ENCODE assay signal across 16 mouse cellular contexts in the genomic region with DNA sequence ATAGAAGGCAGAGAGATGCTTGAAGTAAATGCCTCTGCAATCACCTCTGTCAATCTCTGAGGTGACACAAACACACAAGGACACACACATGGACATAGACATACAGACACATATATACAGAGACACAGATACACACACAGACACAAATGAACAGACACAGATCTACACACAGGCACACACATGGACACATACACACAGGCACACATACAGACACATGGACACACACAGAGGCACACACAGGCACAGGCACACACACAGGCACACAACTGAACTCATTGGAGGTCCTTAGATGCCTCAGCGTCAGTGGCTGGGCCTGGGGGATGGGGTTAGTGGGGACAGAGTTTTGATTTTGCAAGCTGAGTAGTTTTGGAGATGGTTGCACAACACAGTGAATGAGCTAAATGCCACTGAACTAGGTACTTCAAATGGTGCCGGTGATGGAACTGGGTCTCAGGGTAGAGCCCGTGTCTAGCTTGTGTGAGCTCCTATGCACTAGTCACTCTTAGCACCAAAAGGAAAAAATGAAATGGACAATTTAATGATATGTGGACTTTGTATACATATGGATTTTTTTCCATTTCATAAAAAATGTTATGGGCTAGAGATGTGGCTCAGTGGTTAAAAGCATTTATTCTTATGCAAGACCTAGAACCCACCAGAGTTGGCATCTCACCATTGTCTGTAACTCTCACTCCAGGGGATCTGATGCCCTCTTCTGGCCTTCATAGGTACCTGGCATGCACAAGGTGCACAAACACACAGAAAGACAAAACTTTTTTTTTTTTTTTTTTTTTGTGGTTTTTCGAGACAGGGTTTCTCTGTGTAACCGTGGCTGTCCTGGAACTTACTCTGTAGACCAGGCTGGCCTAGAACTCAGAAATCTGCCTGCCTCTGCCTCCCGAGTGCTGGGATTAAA. TPM values are rescaled to one million over a fixed set of nuclear protein-coding genes. Genes with fewer than 3 reads are reported as not detected.
DNase-seq lines count a peak whose midpoint lies in the region; ATAC-seq and TF ChIP-seq lines count a peak whose summit lies in the region.
"Had no signal": no experiment of that assay in that cellular context is flagged by ENCODE, and none has a peak within 500 bp of the region (broad histone marks: within the 10 kb centered on the region; RNA-seq: fewer than 3 reads in every experiment).

No protein-coding gene starts in this region.

- ATAC-seq in megakaryocyte progenitor cell, adult 5-6 weeks (replicated peaks; ENCODE audit: poor library complexity): 0 out of 2 replicates have a peak, but pooled peaks have one; percentile 12
- ATAC-seq: intestine, embryonic 16.5 days had no signal

- peaks cover 11% of the 10 kb centered on the region for H3K4me1 ChIP-seq in embryonic fibroblast, embryonic 13.5 days (ENCODE audit: control insufficient read depth, insufficient read depth, low read length)
- peaks cover 24% of the 10 kb centered on the region for H3K4me1 ChIP-seq in midbrain, embryonic 10.5 days

- no peaks in the 10 kb centered on the region for H3K27me3 ChIP-seq in midbrain, embryonic 10.5 days (ENCODE audit: low read depth, poor library complexity, severe bottlenecking)
- H3K27me3 ChIP-seq: embryonic facial prominence, embryonic 12.5 days; hindbrain, embryonic 13.5 days; neural tube, embryonic 13.5 days had no signal

- 0 out of 2 replicates have a peak, but pooled peaks have one; percentile 10 for TF ChIP-seq POLR2A in embryonic fibroblast, embryonic 13.5 days (IDR thresholded peaks at IDR 0.05; ENCODE audit: low read depth, low read length)

- WGBS in midbrain, embryonic 10.5 days: 94% methylated on average over 6 of the region's 6 CpGs

- H3K9me3 ChIP-seq in midbrain, embryonic 10.5 days (replicated peaks): no peaks in the 10 kb centered on the region
- H3K9me3 ChIP-seq: embryonic facial prominence, embryonic 12.5 days; hindbrain, embryonic 13.5 days; neural tube, embryonic 13.5 days had no signal

- no peak overlapping the region for H3K27ac ChIP-seq in layer of hippocampus, adult 2 months
- H3K27ac ChIP-seq in embryonic fibroblast, embryonic 13.5 days (ENCODE audit: insufficient read depth, low read length): no peak overlapping the region
- H3K27ac ChIP-seq in midbrain, embryonic 10.5 days (replicated peaks): no peak overlapping the region
- H3K27ac ChIP-seq: embryonic facial prominence, embryonic 12.5 days; hindbrain, embryonic 13.5 days; neural tube, embryonic 13.5 days had no signal

- DNase-seq in adrenal gland, adult 2 months: peak; percentile 35
- no peak for DNase-seq in adrenal gland, adult 18-20 months (ENCODE audit: low spot score in 2 of 2)
- no peak for DNase-seq in layer of hippocampus, adult 2 months (ENCODE audit: low spot score in 2 of 2)
- no peak for DNase-seq in layer of hippocampus, adult 11-12 months (ENCODE audit: low spot score)
- no peak for DNase-seq in midbrain, embryonic 10.5 days (ENCODE audit: low spot score)
- no peak for DNase-seq in kidney, adult 8-10 months
- DNase-seq: cerebellum, adult 11-12 months; gastrocnemius, postnatal 14 days; kidney, postnatal 4 days; right cerebral cortex, postnatal 4 days had no signal

- peaks cover 14% of the 10 kb centered on the region for H3K36me3 ChIP-seq in midbrain, embryonic 10.5 days
- H3K36me3 ChIP-seq: hindbrain, embryonic 13.5 days; neural tube, embryonic 13.5 days had no signal

- H3K4me3 ChIP-seq in layer of hippocampus, adult 2 months: no peak overlapping the region
- no peak overlapping the region for H3K4me3 ChIP-seq in embryonic fibroblast, embryonic 13.5 days (ENCODE audit: insufficient read depth, low read length)
- H3K4me3 ChIP-seq in midbrain, embryonic 10.5 days: no peak overlapping the region
- H3K4me3 ChIP-seq: embryonic facial prominence, embryonic 12.5 days; hindbrain, embryonic 13.5 days; neural tube, embryonic 13.5 days had no signal

- TF ChIP-seq CTCF in layer of hippocampus, adult 2 months (conservative IDR thresholded peaks at IDR 0.05): 0 out of 2 replicates have a peak, but pooled peaks have one; percentile 14
- no peak for TF ChIP-seq CTCF in embryonic fibroblast, embryonic 13.5 days (IDR thresholded peaks at IDR 0.05; ENCODE audit: borderline replicate concordance, insufficient read depth, low read length)

RNA-seq across cellular contexts. Expression of a gene that starts 4.2 kb away (rescaled TPM):
- total RNA-seq in adrenal gland, adult 2 months (2021): 1 to 10 TPM; 1.9 to 3.7 TPM
- polyA plus RNA-seq in adrenal gland, adult 2 months (2012; rRNA removed): 1.4 and 1.5 TPM in 2 replicates
- 1 to 10 TPM in 1 of 2 experiments, under 1 TPM in 1; 0.56 to 1.1 TPM for total RNA-seq in adrenal gland, adult 18-20 months (2021)
- total RNA-seq in layer of hippocampus, adult 2 months (2021): 1 to 10 TPM; 2.2 to 2.9 TPM
- polyA plus RNA-seq in embryonic fibroblast, embryonic 13.5 days (2011; ENCODE audit: insufficient read length, low read depth, missing spikeins): 14.2 and 21.2 TPM in 2 replicates
- total RNA-seq in megakaryocyte progenitor cell, adult 5-6 weeks (2015): 43.2 and 50.1 TPM in 2 replicates
- 128 and 151 TPM in 2 replicates for total RNA-seq in megakaryocyte progenitor cell, adult 5-6 weeks (2017)
- polyA plus RNA-seq in midbrain, embryonic 10.5 days (2016; fragmentation: Nextera tagmentation; extraction: Ambion mirVana): 146 and 175 TPM in 2 replicates

RNA-seq across cellular contexts. Expression of a gene that starts 34.2 kb away (rescaled TPM):
- 10 to 100 TPM; 28.4 to 56.2 TPM for total RNA-seq in adrenal gland, adult 2 months (2021)
- polyA plus RNA-seq in adrenal gland, adult 2 months (2012; rRNA removed): 67.8 and 76.1 TPM in 2 replicates
- total RNA-seq in adrenal gland, adult 18-20 months (2021): 10 to 100 TPM; 31.1 to 31.3 TPM
- 1 to 10 TPM; 7.0 to 8.4 TPM for total RNA-seq in layer of hippocampus, adult 2 months (2021)
- 59.7 and 75.7 TPM in 2 replicates for polyA plus RNA-seq in embryonic fibroblast, embryonic 13.5 days (2011; ENCODE audit: insufficient read length, low read depth, missing spikeins)
- total RNA-seq in megakaryocyte progenitor cell, adult 5-6 weeks (2015): 0.72 and 1.2 TPM in 2 replicates
- 0.71 and 1.2 TPM in 2 replicates for total RNA-seq in megakaryocyte progenitor cell, adult 5-6 weeks (2017)
- 8.6 and 9.5 TPM in 2 replicates for polyA plus RNA-seq in midbrain, embryonic 10.5 days (2016; fragmentation: Nextera tagmentation; extraction: Ambion mirVana)

RNA-seq across cellular contexts. Expression of a gene that starts 41.1 kb away (rescaled TPM):
- 100 to 1,000 TPM in 1 of 2 experiments, 10 to 100 TPM in 1; 61.6 to 210 TPM for total RNA-seq in adrenal gland, adult 2 months (2021)
- 79.5 and 143 TPM in 2 replicates for polyA plus RNA-seq in adrenal gland, adult 2 months (2012; rRNA removed)
- total RNA-seq in adrenal gland, adult 18-20 months (2021): 100 to 1,000 TPM; 135 to 173 TPM
- 10 to 100 TPM; 12.0 to 16.2 TPM for total RNA-seq in layer of hippocampus, adult 2 months (2021)
- polyA plus RNA-seq in embryonic fibroblast, embryonic 13.5 days (2011; ENCODE audit: insufficient read length, low read depth, missing spikeins): 54.6 and 74.3 TPM in 2 replicates
- total RNA-seq in megakaryocyte progenitor cell, adult 5-6 weeks (2015): 6.5 and 8.5 TPM in 2 replicates
- total RNA-seq in megakaryocyte progenitor cell, adult 5-6 weeks (2017): 14.0 and 14.4 TPM in 2 replicates
- polyA plus RNA-seq in midbrain, embryonic 10.5 days (2016; fragmentation: Nextera tagmentation; extraction: Ambion mirVana): 52.2 and 58.9 TPM in 2 replicates

Comparison
In these comparisons a context has a peak if more than half of its experiments do, and no peak if none do; other contexts are left out.
1. RNA of a gene that starts 4.2 kb away (total RNA-seq): 43.2 to 151 TPM in megakaryocyte progenitor cell, adult 5-6 weeks; 1.9 to 3.7 TPM in adrenal gland, adult 2 months, 2.2 to 2.9 TPM in layer of hippocampus, adult 2 months and 0.56 to 1.1 TPM in adrenal gland, adult 18-20 months; every median in the first group is over 4 times any median in the second.